Comparison of ENCODE assay signal across 8 mouse cellular contexts in genomic region chr6:124740211-124740887, GRCm38 (mm10). TPM values are rescaled to one million over a fixed set of nuclear protein-coding genes. Genes with fewer than 3 reads are reported as not detected.
DNase-seq lines count a peak whose midpoint lies in the region; ATAC-seq lines count a peak whose summit lies in the region.

No protein-coding gene starts in this region.

- peak overlapping the region; percentile 77 for H3K4me2 ChIP-seq in neural tube, embryonic 11.5 days (ENCODE audit: low read depth)
- H3K4me2 ChIP-seq in embryonic facial prominence, embryonic 14.5 days (ENCODE audit: low read depth, low read length): peak overlapping the region; percentile 87
- H3K4me2 ChIP-seq in hindbrain, embryonic 16.5 days (ENCODE audit: low read length): peak overlapping the region; percentile 76
- peak overlapping the region; percentile 98 for H3K4me2 ChIP-seq in liver, embryonic 15.5 days
- H3K4me2 ChIP-seq in neural tube, embryonic 15.5 days: peak overlapping the region; percentile 84

- WGBS in neural tube, embryonic 11.5 days: under 1% methylated on average over 29 of the region's 29 CpGs
- 1% methylated on average over 28 of the region's 29 CpGs for WGBS in embryonic facial prominence, embryonic 14.5 days
- WGBS in hindbrain, embryonic 16.5 days: under 1% methylated on average over 29 of the region's 29 CpGs
- under 1% methylated on average over 29 of the region's 29 CpGs for WGBS in liver, embryonic 15.5 days (ENCODE audit: insufficient replicate concordance)
- WGBS in neural tube, embryonic 15.5 days: 0% methylated on average over 29 of the region's 29 CpGs

- H3K4me3 ChIP-seq in neural tube, embryonic 11.5 days (ENCODE audit: low read depth, low read length): peak overlapping the region; percentile 58
- H3K4me3 ChIP-seq in embryonic facial prominence, embryonic 14.5 days (ENCODE audit: low read depth, low read length): peak overlapping the region; percentile 54
- peak overlapping the region; percentile 65 for H3K4me3 ChIP-seq in hindbrain, embryonic 16.5 days (ENCODE audit: low read length)
- H3K4me3 ChIP-seq in liver, embryonic 15.5 days (replicated peaks): peak overlapping the region; percentile 65
- H3K4me3 ChIP-seq in neural tube, embryonic 15.5 days (replicated peaks): peak overlapping the region; percentile 65

- ATAC-seq in neural tube, embryonic 11.5 days (ENCODE audit: insufficient read depth, low FRiP score, low TSS enrichment): peak; percentile 1; the same call in 1 of the 2 replicates
- ATAC-seq in embryonic facial prominence, embryonic 14.5 days (ENCODE audit: low read depth): peak; percentile 14
- ATAC-seq in hindbrain, embryonic 16.5 days: peak; percentile 1
- no peak; the same call in 1 of the 2 replicates for ATAC-seq in liver, embryonic 15.5 days (ENCODE audit: insufficient read depth)
- ATAC-seq in neural tube, embryonic 15.5 days (ENCODE audit: low FRiP score): peak; percentile 22

- no peaks in the 10 kb centered on the region for H3K27me3 ChIP-seq in neural tube, embryonic 11.5 days (ENCODE audit: control insufficient read depth, insufficient read depth, low read length)
- H3K27me3 ChIP-seq in embryonic facial prominence, embryonic 14.5 days (replicated peaks; ENCODE audit: control insufficient read depth, insufficient read depth, low read length): no peaks in the 10 kb centered on the region
- no peaks in the 10 kb centered on the region for H3K27me3 ChIP-seq in hindbrain, embryonic 16.5 days (replicated peaks; ENCODE audit: control insufficient read depth, insufficient read depth, low read length)
- no peaks in the 10 kb centered on the region for H3K27me3 ChIP-seq in liver, embryonic 15.5 days
- H3K27me3 ChIP-seq in neural tube, embryonic 15.5 days (replicated peaks): no peaks in the 10 kb centered on the region

- H3K4me1 ChIP-seq in neural tube, embryonic 11.5 days (ENCODE audit: control insufficient read depth, insufficient read depth, low read length): peaks cover 9% of the 10 kb centered on the region; the same call in 1 of the 2 replicates
- H3K4me1 ChIP-seq in embryonic facial prominence, embryonic 14.5 days (ENCODE audit: control insufficient read depth, insufficient read depth, low read length): peaks cover 18% of the 10 kb centered on the region
- peaks cover 26% of the 10 kb centered on the region for H3K4me1 ChIP-seq in hindbrain, embryonic 16.5 days (ENCODE audit: control insufficient read depth, insufficient read depth, low read depth, low read length)
- peaks cover 50% of the 10 kb centered on the region for H3K4me1 ChIP-seq in liver, embryonic 15.5 days (replicated peaks)
- peaks cover 43% of the 10 kb centered on the region for H3K4me1 ChIP-seq in neural tube, embryonic 15.5 days

- peak overlapping the region; percentile 99 for H3K27ac ChIP-seq in neural tube, embryonic 11.5 days (ENCODE audit: low read depth, low read length)
- peak overlapping the region; percentile 97 for H3K27ac ChIP-seq in embryonic facial prominence, embryonic 14.5 days (replicated peaks; ENCODE audit: low read depth, low read length)
- H3K27ac ChIP-seq in hindbrain, embryonic 16.5 days (ENCODE audit: low read depth, low read length): peak overlapping the region; percentile 96
- peak overlapping the region; percentile 97 for H3K27ac ChIP-seq in liver, embryonic 15.5 days (replicated peaks)
- peak overlapping the region; percentile 99 for H3K27ac ChIP-seq in neural tube, embryonic 15.5 days (replicated peaks)

- 0 out of 2 replicates have a peak, but pooled peaks cover 4% of the 10 kb centered on the region for H3K36me3 ChIP-seq in neural tube, embryonic 11.5 days (ENCODE audit: control insufficient read depth, insufficient read depth, low read length)
- peaks cover 31% of the 10 kb centered on the region for H3K36me3 ChIP-seq in embryonic facial prominence, embryonic 14.5 days (ENCODE audit: control insufficient read depth, insufficient read depth, low read length)
- peaks cover 18% of the 10 kb centered on the region for H3K36me3 ChIP-seq in hindbrain, embryonic 16.5 days (ENCODE audit: control insufficient read depth, insufficient read depth, low read length)
- H3K36me3 ChIP-seq in liver, embryonic 15.5 days (replicated peaks): no peaks in the 10 kb centered on the region
- peaks cover 28% of the 10 kb centered on the region for H3K36me3 ChIP-seq in neural tube, embryonic 15.5 days

- no peaks in the 10 kb centered on the region for H3K9me3 ChIP-seq in neural tube, embryonic 11.5 days (ENCODE audit: control insufficient read depth, low read length)
- no peaks in the 10 kb centered on the region for H3K9me3 ChIP-seq in embryonic facial prominence, embryonic 14.5 days (ENCODE audit: control insufficient read depth, low read length)
- H3K9me3 ChIP-seq in hindbrain, embryonic 16.5 days (ENCODE audit: control insufficient read depth, low read length): no peaks in the 10 kb centered on the region
- no peaks in the 10 kb centered on the region for H3K9me3 ChIP-seq in liver, embryonic 15.5 days (replicated peaks)
- H3K9me3 ChIP-seq in neural tube, embryonic 15.5 days (replicated peaks): no peaks in the 10 kb centered on the region

- DNase-seq in neural tube, embryonic 11.5 days (ENCODE audit: low spot score): peak; percentile 74
- no peak for DNase-seq in neural tube, embryonic 10.5 days (ENCODE audit: extremely low spot score, low spot score)
- DNase-seq in T-cell, adult 2 months (ENCODE audit: low spot score): peak; percentile 61
- peak; percentile 88 for DNase-seq in embryonic facial prominence, embryonic 14.5 days (ENCODE audit: low spot score)
- DNase-seq in urinary bladder, postnatal 25 days (ENCODE audit: low spot score): no peak

- peak overlapping the region; percentile 89 for H3K9ac ChIP-seq in neural tube, embryonic 11.5 days (ENCODE audit: low read length)
- peak overlapping the region; percentile 86 for H3K9ac ChIP-seq in embryonic facial prominence, embryonic 14.5 days (ENCODE audit: low read depth, low read length)
- peak overlapping the region; percentile 92 for H3K9ac ChIP-seq in hindbrain, embryonic 16.5 days (ENCODE audit: low read depth, low read length)
- peak overlapping the region; percentile 79 for H3K9ac ChIP-seq in liver, embryonic 15.5 days
- peak overlapping the region; percentile 95 for H3K9ac ChIP-seq in neural tube, embryonic 15.5 days (replicated peaks)

RNA-seq across cellular contexts. Expression of gene Grcc10, which starts 0.8 kb away (rescaled TPM):
- 456 and 504 TPM in 2 replicates for polyA plus RNA-seq in neural tube, embryonic 11.5 days (2014; fragmentation: Nextera tagmentation; extraction: Ambion mirVana)
- 392 and 415 TPM in 2 replicates for polyA plus RNA-seq in embryonic facial prominence, embryonic 14.5 days (2014; fragmentation: Nextera tagmentation; extraction: Ambion mirVana)
- polyA plus RNA-seq in hindbrain, embryonic 16.5 days (2015; fragmentation: Nextera tagmentation; extraction: Ambion mirVana): 587 and 645 TPM in 2 replicates
- 75.9 and 76.4 TPM in 2 replicates for polyA plus RNA-seq in liver, embryonic 15.5 days (2015; fragmentation: Nextera tagmentation; extraction: Ambion mirVana)
- polyA plus RNA-seq in neural tube, embryonic 15.5 days (2015; fragmentation: Nextera tagmentation; extraction: Ambion mirVana): 572 and 623 TPM in 2 replicates

RNA-seq across cellular contexts. Expression of gene Ptpn6, which starts 1.8 kb away (rescaled TPM):
- 6.9 and 8.0 TPM in 2 replicates for polyA plus RNA-seq in neural tube, embryonic 11.5 days (2014; fragmentation: Nextera tagmentation; extraction: Ambion mirVana)
- polyA plus RNA-seq in embryonic facial prominence, embryonic 14.5 days (2014; fragmentation: Nextera tagmentation; extraction: Ambion mirVana): 14.3 and 16.1 TPM in 2 replicates
- polyA plus RNA-seq in hindbrain, embryonic 16.5 days (2015; fragmentation: Nextera tagmentation; extraction: Ambion mirVana): 4.8 and 4.9 TPM in 2 replicates
- polyA plus RNA-seq in liver, embryonic 15.5 days (2015; fragmentation: Nextera tagmentation; extraction: Ambion mirVana): 38.1 and 43.7 TPM in 2 replicates
- 4.8 and 24.7 TPM in 2 replicates for polyA plus RNA-seq in neural tube, embryonic 15.5 days (2015; fragmentation: Nextera tagmentation; extraction: Ambion mirVana)

RNA-seq across cellular contexts. Expression of gene Gm45234, which starts 15.5 kb away (rescaled TPM):
- not detected in 2 replicates for polyA plus RNA-seq in neural tube, embryonic 11.5 days (2014; fragmentation: Nextera tagmentation; extraction: Ambion mirVana)
- not detected in 2 replicates for polyA plus RNA-seq in embryonic facial prominence, embryonic 14.5 days (2014; fragmentation: Nextera tagmentation; extraction: Ambion mirVana)
- not detected in 2 replicates for polyA plus RNA-seq in hindbrain, embryonic 16.5 days (2015; fragmentation: Nextera tagmentation; extraction: Ambion mirVana)
- not detected in 2 replicates for polyA plus RNA-seq in liver, embryonic 15.5 days (2015; fragmentation: Nextera tagmentation; extraction: Ambion mirVana)
- 0.17 TPM in 1 of 2 replicates, not detected in the other for polyA plus RNA-seq in neural tube, embryonic 15.5 days (2015; fragmentation: Nextera tagmentation; extraction: Ambion mirVana)

RNA-seq across cellular contexts. Expression of gene Atn1, which starts 16.0 kb away (rescaled TPM):
- polyA plus RNA-seq in neural tube, embryonic 11.5 days (2014; fragmentation: Nextera tagmentation; extraction: Ambion mirVana): 11.8 and 12.1 TPM in 2 replicates
- 13.8 and 14.9 TPM in 2 replicates for polyA plus RNA-seq in embryonic facial prominence, embryonic 14.5 days (2014; fragmentation: Nextera tagmentation; extraction: Ambion mirVana)
- polyA plus RNA-seq in hindbrain, embryonic 16.5 days (2015; fragmentation: Nextera tagmentation; extraction: Ambion mirVana): 24.7 and 28.5 TPM in 2 replicates
- 1.3 and 2.0 TPM in 2 replicates for polyA plus RNA-seq in liver, embryonic 15.5 days (2015; fragmentation: Nextera tagmentation; extraction: Ambion mirVana)
- 23.1 and 24.0 TPM in 2 replicates for polyA plus RNA-seq in neural tube, embryonic 15.5 days (2015; fragmentation: Nextera tagmentation; extraction: Ambion mirVana)

RNA-seq across cellular contexts. Expression of gene Phb2, which starts 28.2 kb away (rescaled TPM):
- 362 and 370 TPM in 2 replicates for polyA plus RNA-seq in neural tube, embryonic 11.5 days (2014; fragmentation: Nextera tagmentation; extraction: Ambion mirVana)
- polyA plus RNA-seq in embryonic facial prominence, embryonic 14.5 days (2014; fragmentation: Nextera tagmentation; extraction: Ambion mirVana): 286 and 299 TPM in 2 replicates
- polyA plus RNA-seq in hindbrain, embryonic 16.5 days (2015; fragmentation: Nextera tagmentation; extraction: Ambion mirVana): 249 and 250 TPM in 2 replicates
- polyA plus RNA-seq in liver, embryonic 15.5 days (2015; fragmentation: Nextera tagmentation; extraction: Ambion mirVana): 242 and 243 TPM in 2 replicates
- polyA plus RNA-seq in neural tube, embryonic 15.5 days (2015; fragmentation: Nextera tagmentation; extraction: Ambion mirVana): 267 and 291 TPM in 2 replicates

Comparison
In these comparisons a context has a peak if more than half of its experiments do, and no peak if none do; other contexts are left out.
1. DNase-seq: peak in neural tube, embryonic 11.5 days (single experiment), T-cell, adult 2 months (single experiment) and embryonic facial prominence, embryonic 14.5 days (single experiment); none in neural tube, embryonic 10.5 days (single experiment) and urinary bladder, postnatal 25 days (single experiment).
2. Peak in every context shown above with its lines, with median percentiles within 50 percentile points of each other: H3K27ac ChIP-seq, H3K4me2 ChIP-seq, H3K4me3 ChIP-seq and H3K9ac ChIP-seq.